Mouse (Mus musculus) thymus, adult 2 months (tissue): ENCODE data around the gene Rbm12b1. TPM values are rescaled to one million over a fixed set of nuclear protein-coding genes. Genes with fewer than 3 reads are reported as not detected.
A peak's percentile ranks its signal among the peaks of the same experiment; 100 is the strongest.
"Not testable (repeated sequence)": the region's sequence is repeated elsewhere in the genome, so short reads cannot be mapped to it uniquely, and the experiment has no call there.

Source experiments
- DNase-seq: peaks from one replicate; pipeline ENCODE4 v3.0.0; 2021
- H3K27ac ChIP-seq: fragments of 200-500 bp; 2 replicates; pipeline ENCODE4 v1.5.1; 2012; ENCODE audit warnings: low read length, control low read depth; ENCODE audit not compliant: control insufficient read depth, insufficient read depth
- H3K27me3 ChIP-seq: fragments of 200-500 bp; 2 replicates; pipeline ENCODE4 v1.6.1; 2012; ENCODE audit warnings: mild to moderate bottlenecking, low read length, moderate library complexity, mixed read lengths; ENCODE audit not compliant: control insufficient read depth, insufficient read depth
- H3K36me3 ChIP-seq: fragments of 200-500 bp; 2 replicates; pipeline ENCODE4 v1.6.1; 2012; ENCODE audit warnings: mild to moderate bottlenecking, low read length, moderate library complexity; ENCODE audit not compliant: control insufficient read depth, insufficient read depth
- H3K4me1 ChIP-seq: fragments of 200-500 bp; replicated peaks from 2 replicates; pipeline ENCODE4 v1.6.1; 2012; ENCODE audit warnings: low read length; ENCODE audit not compliant: control insufficient read depth, insufficient read depth
- H3K4me3 ChIP-seq: fragments of 200-500 bp; 2 replicates; pipeline ENCODE4 v1.5.1; 2012; ENCODE audit warnings: mild to moderate bottlenecking, low read length, control low read depth, moderate library complexity; ENCODE audit not compliant: control insufficient read depth, insufficient read depth
- CTCF ChIP-seq: fragments of 200-500 bp; IDR thresholded peaks from 2 replicates; pipeline ENCODE4 v1.5.1; 2012; ENCODE audit warnings: mild to moderate bottlenecking, control low read depth, low read length, moderate library complexity, borderline replicate concordance; ENCODE audit not compliant: control insufficient read depth, poor library complexity, insufficient read depth; ENCODE audit errors: extremely low read depth
- POLR2A ChIP-seq: fragments of 200-500 bp; IDR thresholded peaks from 2 replicates; pipeline ENCODE4 v1.6.1; 2012; ENCODE audit warnings: mild to moderate bottlenecking, low read length, control low read depth, moderate library complexity; ENCODE audit not compliant: control insufficient read depth, poor library complexity, insufficient read depth; ENCODE audit errors: extremely low read depth
- WGBS: fragments of 180-500 bp; shearing (Covaris S2); methylation state at CpG from one replicate; pipeline ENCODE4 v1.1.7; 2018; 5-methylcytosine and 5-hydroxymethylcytosine counted together
- polyA plus RNA-seq: library from polyadenylated mRNA; depleted of rRNA; stranded (reverse); fragments of >200 nt; gene quantifications from 2 replicates; pipeline ENCODE4 v1.2.3, GENCODE M21; 2012; rRNA removed

Gene Rbm12b1
- 10.6 and 14.6 TPM in 2 replicates for polyA plus RNA-seq

GRCm38 (mm10) chr4:12140141-12140567, at the start of gene Rbm12b1:
TSS of gene Rbm12b1 (plus strand) at chr4:12140264.
- H3K27me3 ChIP-seq, H3K4me1 ChIP-seq, H3K36me3 ChIP-seq, H3K27ac ChIP-seq: not testable (repeated sequence)
- DNase-seq = peak; percentile 70
- 0 out of 2 replicates have a peak, but pooled peaks have one; percentile 22 for TF ChIP-seq POLR2A
- 2% methylated on average over 20 of the region's 32 CpGs for WGBS
- peak within 1 kb of the TSS; percentile 88 for H3K4me3 ChIP-seq

GRCm38 (mm10) chr4:12140592-12141062, 563 bp downstream of the Rbm12b1 start:
- H3K27me3 ChIP-seq, H3K27ac ChIP-seq, H3K36me3 ChIP-seq, H3K4me1 ChIP-seq: not testable (repeated sequence)
- peak; percentile 7 for DNase-seq
- WGBS = 10% methylated on average over 20 of the region's 40 CpGs
- peak overlapping the region; percentile 88 for H3K4me3 ChIP-seq

GRCm38 (mm10) chr4:12141516-12141915, 1.5 kb downstream of the Rbm12b1 start:
- not testable (repeated sequence) for H3K36me3 ChIP-seq, H3K27ac ChIP-seq, H3K4me3 ChIP-seq, H3K4me1 ChIP-seq, H3K27me3 ChIP-seq, DNase-seq
- WGBS = 93% methylated on average over 7 of the region's 7 CpGs

GRCm38 (mm10) chr4:12147660-12148059, 7.6 kb downstream of the Rbm12b1 start:
- H3K4me1 ChIP-seq = no peaks in the 10 kb centered on the region
- no peak for DNase-seq
- no peak for TF ChIP-seq POLR2A
- no peak for TF ChIP-seq CTCF
- H3K27me3 ChIP-seq = no peaks in the 10 kb centered on the region
- no peaks in the 10 kb centered on the region for H3K36me3 ChIP-seq
- H3K27ac ChIP-seq = no peak overlapping the region
- no peak overlapping the region for H3K4me3 ChIP-seq

- Histone ChIP-seq H3K27ac (no peak overlapping the region), H3K4me3 (peak overlapping the region; percentile 87), H3K27me3 (no peaks in the 10 kb centered on the region), H3K4me1 (peaks cover 4% of the 10 kb centered on the region; the same call in 1 of the 2 replicates), H3K36me3 (peaks cover 4% of the 10 kb centered on the region; the same call in 1 of the 2 replicates)
- TF ChIP-seq POLR2A (no peak), CTCF (no peak)
- 29% methylated on average over 9 of the region's 9 CpGs for WGBS
- no peak for DNase-seq
These were observed 30.9 kb downstream of the Rbm12b1 start for GRCm38 (mm10) chr4:12170986-12171317.

GRCm38 (mm10) chr4:12171318-12172091, 31.4 kb downstream of the Rbm12b1 start, which contains the start of gene Fam92a:
TSS of gene Fam92a (minus strand) at chr4:12172015.
- Histone ChIP-seq H3K27ac (no peak within 1 kb of the TSS), H3K27me3 (no peaks in the 10 kb centered on the region), H3K4me3 (peak within 1 kb of the TSS; percentile 87), H3K36me3 (no peaks in the 10 kb centered on the region), H3K4me1 (peaks cover 4% of the 10 kb centered on the region; the same call in 1 of the 2 replicates)
- WGBS = 1% methylated on average over 74 of the region's 74 CpGs
- TF ChIP-seq CTCF = peak; percentile 29; the same call in 1 of the 2 replicates
- TF ChIP-seq POLR2A = no peak
- DNase-seq = peak; percentile 59

- no peak for DNase-seq
- Histone ChIP-seq H3K27ac (no peak overlapping the region), H3K27me3 (no peaks in the 10 kb centered on the region), H3K36me3 (no peaks in the 10 kb centered on the region), H3K4me3 (no peak overlapping the region), H3K4me1 (no peaks in the 10 kb centered on the region)
- TF ChIP-seq CTCF = no peak
- TF ChIP-seq POLR2A = no peak
- 94% methylated on average over 10 of the region's 10 CpGs for WGBS
These were observed 38.9 kb downstream of the Rbm12b1 start for GRCm38 (mm10) chr4:12178992-12179391.

Other genes starting within 250 kb of the Rbm12b1 start
- gene Gm10604, start 159.0 kb upstream of the Rbm12b1 start, polyA plus RNA-seq = not detected in 2 replicates
- gene Rbm12b2, start 50.8 kb upstream of the Rbm12b1 start, polyA plus RNA-seq = 3.9 and 4.7 TPM in 2 replicates
- gene Fam92a, start 31.8 kb downstream of the Rbm12b1 start, polyA plus RNA-seq = 4.5 and 6.2 TPM in 2 replicates